Mouse (Mus musculus) 3T3-L1 (cell line): Measurements from ENCODE around the gene Unkl.
A peak's percentile ranks its signal among the peaks of the same experiment; 100 is the strongest.
"Not testable (repeated sequence)": the region's sequence is repeated elsewhere in the genome, so short reads cannot be mapped to it uniquely, and the experiment has no call there.

ENCODE experiments used
- DNase-seq: peaks from one replicate; pipeline ENCODE4 v3.0.0-alpha.2; 2015; ENCODE audit warnings: low read depth, low spot score

Unkl gene

DNA sequence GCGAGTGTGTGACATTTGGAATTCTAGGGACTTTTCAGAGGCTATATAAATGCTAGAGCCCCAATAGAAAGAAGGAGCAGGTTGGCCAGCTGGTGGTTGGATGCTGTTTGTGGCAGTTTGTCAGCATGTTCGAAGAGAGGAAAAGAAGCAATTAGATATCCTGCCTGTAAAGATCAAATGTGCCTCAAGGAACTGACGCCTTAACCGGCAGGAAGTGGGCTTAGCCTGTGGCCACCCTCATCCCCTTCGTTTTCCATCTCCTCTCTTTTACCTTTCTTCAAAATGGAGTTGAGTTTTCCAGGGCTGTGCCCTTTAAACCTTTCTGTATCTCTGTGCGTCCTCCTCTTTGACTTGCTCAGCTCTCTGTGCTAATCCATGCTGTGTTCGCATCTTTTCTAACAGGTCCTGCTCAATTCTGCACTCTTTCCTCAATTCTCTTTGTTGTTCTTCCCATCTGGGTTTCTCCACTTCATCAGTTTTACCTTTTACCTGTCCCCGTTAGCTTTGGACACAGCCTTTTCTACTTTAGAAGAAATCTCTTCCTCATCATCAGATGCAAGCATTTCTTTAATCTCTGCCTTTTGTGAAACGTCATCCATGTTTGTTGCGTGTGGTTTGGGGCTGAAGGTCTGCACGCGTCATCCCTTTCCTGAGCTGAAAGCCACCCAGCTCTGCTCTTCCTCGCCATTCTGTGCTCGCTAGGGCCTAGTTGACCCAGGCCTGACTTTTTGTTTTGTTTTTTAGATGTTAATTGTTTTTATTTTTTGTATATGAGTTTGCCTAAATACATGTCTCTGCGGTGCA lies 31.5 kb downstream of the Unkl start:
- no peak for DNase-seq

DNA sequence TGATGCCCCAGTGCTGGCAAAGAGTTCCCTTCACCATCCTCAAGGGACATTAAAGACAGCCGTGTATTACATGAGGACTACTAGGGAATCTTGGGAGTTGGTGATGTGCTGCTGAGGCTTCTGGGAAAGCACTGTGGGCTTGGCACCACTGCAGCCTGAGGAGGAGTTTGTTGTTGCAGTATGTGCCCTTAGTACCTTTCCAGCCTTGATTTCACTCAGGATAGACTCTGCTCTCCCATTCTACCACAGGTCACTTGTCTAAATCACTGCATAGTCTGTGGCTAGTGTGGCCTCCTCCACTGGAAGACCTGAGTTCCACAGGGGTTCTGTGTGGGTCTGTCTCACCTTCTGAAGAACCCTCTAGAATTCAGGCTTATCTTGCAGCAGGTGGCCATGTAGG lies 32.5 kb downstream of the Unkl start:
- DNase-seq, result no peak

DNA sequence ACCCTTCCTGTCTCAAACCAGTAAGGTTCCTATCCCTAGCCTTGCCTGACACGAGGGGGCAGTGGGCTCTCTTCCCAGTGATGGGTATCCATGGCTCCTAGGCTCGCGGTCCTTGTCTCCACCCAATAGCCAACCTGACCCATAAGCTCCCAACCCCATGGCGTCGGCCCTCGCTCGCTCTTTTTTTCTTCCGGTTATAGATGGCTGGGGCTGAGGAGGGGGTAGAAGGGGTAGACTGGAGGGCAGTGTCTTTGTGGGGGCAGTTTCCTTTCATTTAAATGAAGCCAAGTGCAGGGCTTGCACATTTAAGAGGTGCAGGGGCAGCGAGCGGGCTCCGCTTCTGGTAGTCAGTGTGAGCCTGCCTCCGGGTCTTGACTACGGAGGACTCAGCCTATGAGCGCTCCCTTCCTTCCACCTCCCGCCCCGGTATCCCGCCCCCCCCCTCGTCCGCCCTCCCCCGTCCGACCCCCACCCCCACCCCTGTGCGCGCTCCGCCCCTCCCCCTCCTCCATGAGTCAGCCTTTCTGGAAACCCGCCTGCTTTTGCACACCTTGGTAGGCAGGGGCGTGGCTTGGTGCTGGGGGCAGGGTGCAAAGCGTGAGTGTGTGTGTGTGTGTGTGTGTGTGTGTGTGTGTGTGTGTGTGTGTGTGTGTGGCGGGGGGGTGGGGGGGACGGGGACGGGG lies 33.8 kb downstream of the Unkl start:
- peak; percentile 57 for DNase-seq

DNA sequence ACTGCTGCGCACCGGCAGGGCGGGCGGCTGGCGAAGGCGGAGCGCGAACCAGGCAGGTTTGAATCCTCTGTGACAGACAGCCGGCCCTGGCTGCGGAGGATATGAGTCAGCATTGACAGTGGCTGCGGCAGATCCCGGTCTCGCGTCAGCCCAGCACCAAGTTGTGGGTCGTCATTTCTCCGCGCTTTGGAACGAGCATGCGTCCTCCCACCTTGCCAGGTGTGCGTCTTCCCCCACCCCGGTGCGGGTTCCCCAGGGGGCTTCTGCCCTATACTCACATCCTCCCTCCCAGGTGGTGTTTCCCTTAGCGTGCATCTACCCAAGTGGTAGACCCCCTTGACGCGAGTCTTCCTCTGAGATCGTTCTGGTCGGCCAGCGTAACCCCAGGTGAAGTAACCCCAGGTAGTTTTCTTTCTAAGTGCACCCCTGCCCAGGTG lies 34.3 kb downstream of the Unkl start:
- DNase-seq, result not testable (repeated sequence)

DNA sequence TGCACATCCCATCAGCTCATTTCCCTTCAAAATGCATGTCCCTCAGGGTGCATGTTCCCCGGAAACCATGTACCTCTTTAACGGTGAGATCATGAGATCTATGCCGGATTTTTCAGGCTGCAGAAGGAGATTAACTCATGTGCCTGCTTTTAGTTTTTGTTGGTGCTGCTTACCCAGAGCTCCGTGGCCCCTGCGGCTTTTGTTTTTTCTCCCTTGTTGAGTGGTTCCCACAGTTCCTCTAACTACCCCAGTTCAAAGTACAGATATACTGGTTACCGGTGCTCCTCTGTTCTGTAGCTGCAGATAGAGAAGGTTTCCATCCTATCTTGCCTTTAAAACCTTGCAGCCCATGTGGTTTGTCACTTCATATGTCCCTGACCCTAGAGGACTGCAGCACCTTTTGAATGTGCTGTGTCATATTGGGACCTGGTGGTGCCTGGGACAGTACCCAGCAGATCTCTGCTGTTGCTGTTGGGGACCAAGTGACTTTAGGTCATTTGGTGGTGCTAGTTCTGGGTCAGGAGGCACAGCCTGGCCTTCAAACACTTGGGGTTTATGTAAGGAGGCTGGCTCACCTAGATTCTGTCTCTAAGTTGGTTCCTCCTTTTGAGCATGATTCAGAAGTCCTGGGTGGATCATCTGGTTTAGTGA lies 34.9 kb downstream of the Unkl start:
- DNase-seq, result peak; percentile 10

DNA sequence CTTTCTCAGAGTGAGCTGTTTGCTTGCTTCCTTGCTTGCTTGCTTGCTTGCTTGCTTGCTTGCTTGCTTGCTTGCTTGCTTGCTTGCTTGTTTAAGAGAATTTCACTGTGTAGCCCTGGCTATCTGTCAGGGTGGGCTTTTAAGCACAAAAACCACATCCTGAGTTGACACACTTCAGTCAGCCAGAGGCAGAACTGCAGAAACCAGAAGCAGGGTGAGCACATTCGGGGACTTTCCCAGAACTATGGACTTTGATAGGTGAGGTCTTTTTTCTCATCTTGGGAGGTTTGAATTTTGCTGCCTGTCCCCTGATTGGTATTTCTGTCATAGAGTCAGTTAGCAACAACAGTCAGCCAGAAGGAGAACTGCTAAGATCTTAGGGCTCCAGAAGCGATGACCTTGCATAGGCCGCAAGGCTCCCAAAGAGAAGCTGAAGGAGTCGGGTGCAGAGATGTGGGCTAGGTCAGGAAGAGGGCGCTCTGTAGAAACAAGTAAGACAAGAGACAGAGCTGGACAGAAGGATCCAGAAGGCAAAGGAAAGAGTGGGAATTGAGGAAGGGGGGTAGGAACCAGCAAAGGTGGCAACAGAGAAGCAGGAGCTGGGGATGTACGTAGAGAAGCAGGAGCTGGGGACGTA lies 36.5 kb downstream of the Unkl start:
- DNase-seq, result no peak

DNA sequence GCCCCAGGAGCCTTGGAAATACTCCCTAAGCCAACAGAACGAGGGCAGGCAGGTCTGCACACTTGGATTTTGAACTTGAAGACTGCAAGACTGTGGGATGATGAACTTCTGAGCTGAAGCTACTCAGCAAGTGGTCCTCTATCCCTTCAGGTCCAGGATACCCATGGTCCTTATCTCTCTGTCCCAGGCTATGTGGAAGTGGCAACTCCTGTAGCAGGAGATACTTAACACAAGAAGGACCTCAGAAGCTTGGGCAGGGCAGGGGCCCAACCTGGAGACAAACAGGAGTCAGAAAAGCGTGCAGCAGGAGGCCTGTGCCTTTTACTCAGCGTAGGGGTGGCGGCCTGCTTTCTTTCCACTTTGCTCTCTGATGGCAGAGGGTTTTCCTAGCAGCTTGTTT lies 37.5 kb downstream of the Unkl start:
- no peak for DNase-seq

DNA sequence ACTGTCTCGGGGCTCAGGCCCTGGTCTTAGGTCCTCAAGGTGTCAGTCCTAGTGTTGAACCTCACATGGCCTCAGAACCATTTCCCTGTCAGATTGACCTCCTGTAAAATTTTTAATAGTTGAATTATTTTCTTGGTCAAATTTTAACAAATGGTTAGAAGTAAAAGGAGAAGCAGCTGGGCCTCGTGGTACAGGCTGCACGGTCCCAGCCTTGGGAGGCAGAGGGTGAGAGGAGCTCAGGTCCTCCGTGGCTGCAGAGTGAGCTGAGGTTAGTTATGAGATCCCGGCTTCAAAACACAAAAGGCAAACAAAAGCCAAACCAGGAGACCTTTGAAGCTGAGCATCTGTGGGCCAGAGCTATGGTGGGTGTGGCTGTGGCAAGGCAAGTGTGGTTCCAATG lies 39.8 kb downstream of the Unkl start:
- DNase-seq, result no peak

DNA sequence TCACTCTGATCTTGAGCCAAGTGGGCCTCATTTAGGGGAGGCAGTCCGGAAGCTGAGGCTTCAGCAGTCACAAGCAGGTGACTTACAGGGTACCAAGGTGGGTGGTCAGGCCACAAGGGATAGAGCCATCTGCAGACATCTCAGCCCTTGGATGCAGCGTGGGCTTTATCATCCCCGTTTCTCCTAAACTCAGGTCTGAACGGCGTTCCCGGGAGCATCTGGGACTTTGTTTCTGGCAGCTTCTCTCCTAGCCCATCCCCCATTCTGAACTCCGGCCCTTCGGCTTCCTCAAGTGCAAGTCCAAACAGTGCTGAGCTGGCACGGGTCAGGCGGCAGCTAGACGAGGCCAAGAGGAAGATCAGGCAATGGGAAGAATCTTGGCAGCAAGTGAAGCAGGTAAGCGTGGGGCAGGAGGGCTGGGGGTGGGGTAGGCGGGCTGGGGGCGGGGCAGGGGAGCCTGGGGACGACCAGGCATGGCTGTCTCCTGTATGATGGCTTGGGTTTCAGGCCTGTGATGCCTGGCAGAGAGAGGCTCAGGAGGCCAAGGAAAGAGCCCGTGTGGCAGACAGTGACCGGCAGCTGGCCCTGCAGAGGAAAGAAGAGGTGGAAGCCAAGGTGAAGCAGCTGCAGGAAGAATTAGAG lies 41.9 kb downstream of the Unkl start:
- not testable (repeated sequence) for DNase-seq

DNA sequence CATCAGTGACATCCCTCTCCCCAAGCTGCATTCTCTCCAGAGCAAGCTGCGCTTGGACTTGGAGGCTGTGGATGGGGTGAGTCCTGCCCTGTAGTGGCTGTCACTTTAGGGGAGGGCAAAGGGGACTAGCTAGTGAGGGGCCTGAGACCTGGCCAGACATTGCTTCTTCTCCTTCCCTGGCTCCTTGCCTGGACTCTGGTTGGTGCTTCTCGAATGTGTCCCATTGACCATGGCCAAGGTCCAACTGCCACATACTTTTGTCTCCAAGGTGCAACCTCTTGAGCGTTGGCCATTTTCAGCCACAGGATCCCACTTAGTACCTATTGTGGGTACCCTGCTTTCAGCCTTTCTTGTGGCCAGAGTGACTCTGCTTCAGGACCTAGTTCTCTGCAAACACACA lies 42.5 kb downstream of the Unkl start:
- DNase-seq, result no peak

DNA sequence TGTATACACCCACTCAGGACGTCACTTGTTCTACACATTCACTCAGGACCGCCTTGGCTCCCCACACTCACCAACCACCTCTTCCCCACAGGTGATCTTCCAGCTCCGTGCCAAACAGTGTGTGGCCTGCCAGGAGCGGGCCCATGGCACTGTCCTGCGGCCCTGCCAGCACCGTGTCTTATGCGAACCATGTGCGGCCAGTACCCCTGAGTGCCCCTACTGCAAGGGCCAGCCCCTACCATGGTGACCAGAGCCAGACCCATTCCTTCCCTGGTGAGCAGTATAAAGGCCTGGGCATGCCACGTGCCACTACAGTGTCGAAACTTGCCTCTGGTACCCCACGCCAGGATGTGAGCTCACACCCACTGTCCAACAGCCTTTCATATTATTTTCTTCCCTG lies 43.4 kb downstream of the Unkl start:
- not testable (repeated sequence) for DNase-seq

DNA sequence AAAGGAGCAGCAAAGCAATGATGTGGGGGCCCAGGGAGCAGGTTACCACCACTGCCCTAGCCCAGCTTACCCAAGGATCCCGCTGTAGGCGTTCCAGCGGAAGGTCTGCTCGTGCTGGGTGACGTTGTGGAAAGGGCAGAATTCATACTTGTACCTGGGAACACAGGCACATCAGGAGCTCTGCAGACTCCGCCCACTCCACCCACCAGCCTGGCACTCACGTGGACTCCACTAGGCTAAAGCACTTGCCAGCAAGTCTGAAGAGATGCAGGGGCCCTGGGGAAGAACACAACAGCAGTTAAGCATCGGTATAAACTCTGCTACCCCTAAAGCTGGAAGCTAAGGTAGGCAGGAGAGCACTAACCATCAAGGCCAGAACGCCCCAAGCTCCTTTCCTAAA lies 47.4 kb downstream of the Unkl start:
- no peak for DNase-seq

DNA sequence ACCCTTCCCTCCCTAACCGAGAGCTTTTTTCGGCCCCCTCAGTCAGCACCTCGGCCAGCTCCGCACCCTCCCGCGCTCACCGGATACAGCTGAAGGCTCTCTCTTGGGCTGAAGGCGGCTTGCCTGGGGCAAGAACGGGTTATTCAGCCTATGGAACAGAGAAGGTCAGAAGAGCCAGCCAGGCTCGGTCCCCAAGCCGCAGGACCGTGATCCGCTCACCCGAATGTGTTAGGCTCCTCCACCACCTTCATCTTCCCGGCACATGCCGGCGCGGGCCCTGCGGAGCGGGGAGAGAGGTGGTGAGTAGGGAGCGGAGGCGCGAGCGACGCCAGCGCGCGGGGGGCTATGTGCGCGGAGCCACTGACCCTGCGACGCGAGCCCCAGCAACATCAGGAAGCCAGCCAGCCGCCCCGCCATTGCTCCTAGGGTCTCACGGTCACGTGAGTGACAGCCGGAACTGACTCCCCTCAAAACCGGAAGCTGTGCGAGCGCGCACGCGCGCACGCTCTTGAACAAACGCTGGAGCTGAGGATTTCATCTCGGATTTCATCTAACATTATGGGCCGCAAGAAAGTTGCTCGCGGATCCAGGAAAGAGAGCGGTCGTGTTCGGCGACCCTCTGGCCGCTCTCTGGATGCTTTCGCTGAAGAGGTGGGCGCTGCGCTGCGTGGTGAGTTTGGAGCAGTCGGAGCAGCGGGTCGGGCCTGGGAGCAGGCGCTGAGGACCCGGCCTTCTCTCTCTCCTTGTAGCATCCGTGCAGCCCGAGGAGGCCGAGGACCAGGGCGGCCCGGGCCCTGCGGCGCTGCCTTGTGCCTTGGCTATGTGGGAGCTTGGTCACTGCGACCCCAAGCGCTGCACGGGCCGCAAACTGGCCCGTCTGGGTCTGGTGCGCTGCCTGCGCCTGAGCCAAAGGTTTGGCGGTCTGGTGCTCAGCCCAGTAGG lies 51.8 kb downstream of the Unkl start, which contains the start of the genes Gnptg and Tsr3:
TSS of gene Gnptg (minus strand) at position 430 of the 942 bp plus-strand sequence.
TSS of gene Tsr3 (plus strand) at position 476 of the 942 bp plus-strand sequence.
- DNase-seq, result peak; percentile 93

DNA sequence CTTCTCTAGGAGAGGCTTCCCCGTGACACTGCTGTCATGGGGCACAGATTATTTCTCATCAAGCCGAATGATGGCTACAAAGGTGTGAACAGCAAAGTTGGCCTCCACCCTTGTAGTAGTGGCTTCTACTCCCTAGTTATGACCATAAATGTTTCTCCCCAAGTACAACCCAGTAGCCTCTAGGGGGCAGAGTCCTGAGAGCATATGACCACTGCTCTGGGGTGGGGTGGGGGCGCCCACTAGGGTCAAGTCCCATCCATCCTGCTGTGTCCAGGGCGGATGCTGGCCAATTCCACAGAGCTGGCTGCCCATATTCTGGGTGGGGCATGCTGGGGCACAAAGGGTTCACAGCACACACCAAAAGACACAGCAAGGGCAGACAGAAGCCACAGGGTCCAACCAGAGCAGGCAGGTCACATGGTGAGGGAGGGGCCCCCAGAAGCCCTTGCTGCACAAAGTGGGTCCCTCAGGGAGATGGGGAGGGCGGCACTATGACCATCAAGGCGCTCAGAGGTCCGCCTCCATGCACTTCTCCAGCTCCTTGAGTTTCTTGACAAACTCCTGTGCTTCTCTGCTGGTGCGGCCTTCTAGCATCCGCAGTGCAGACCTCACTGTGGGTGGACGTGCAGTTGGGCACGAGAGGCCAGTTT lies 55.1 kb downstream of the Unkl start:
- DNase-seq, result peak; percentile 36

DNA sequence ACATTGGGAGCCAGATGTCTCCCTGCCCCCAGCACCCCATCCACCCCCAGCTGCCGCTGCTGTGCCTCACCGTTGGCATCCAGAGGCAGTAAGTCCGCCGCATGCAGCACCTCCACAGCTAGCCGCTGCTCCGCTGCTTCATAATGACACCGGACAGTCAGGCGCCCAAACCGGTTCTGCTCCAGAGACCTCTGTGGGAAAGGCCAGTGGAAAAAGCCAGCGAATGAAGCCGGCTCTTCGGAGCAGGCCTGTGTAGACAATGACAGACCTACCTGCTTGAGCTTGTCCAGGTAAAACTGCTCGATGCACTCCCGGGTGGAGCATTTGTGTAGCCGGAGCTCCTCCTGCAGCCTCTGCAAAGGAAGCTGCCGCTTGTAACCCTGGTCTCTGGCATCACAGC lies 56.0 kb downstream of the Unkl start:
- DNase-seq, result no peak

DNA sequence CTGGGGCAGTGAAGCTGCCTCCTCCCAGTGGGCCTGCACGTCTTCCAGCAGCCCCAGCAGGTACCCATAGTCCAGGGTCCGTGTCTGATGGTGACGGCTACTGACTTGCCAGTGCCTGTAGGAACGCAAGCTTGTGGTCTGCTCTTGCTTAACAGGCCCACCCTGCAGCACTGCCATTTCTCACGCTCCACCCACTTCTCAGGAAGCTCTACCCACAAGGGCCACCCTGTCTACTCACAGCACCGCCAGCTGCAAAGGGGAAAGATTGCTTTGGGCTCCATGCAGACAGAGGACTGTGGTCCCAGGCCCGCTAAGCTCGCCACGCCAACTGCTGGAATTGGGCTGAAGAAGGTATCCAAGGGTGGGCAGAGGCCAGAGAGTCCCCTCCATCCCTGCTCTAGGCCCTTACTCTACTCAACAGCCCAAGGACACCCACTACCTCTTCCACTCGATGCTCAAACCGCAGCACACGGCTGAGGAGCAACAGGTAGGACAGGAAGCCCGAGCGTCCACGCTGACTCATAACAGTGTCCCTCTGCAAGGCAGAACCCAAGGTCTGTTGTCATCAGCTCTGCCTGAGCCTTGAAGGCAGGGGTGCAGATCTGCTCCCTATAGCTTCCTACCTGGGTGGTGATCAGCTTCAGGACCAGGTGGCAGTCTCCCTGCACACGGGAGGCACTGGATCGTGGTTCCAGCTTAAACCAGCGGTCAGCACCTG lies 60.0 kb downstream of the Unkl start:
- DNase-seq, result no peak

DNA sequence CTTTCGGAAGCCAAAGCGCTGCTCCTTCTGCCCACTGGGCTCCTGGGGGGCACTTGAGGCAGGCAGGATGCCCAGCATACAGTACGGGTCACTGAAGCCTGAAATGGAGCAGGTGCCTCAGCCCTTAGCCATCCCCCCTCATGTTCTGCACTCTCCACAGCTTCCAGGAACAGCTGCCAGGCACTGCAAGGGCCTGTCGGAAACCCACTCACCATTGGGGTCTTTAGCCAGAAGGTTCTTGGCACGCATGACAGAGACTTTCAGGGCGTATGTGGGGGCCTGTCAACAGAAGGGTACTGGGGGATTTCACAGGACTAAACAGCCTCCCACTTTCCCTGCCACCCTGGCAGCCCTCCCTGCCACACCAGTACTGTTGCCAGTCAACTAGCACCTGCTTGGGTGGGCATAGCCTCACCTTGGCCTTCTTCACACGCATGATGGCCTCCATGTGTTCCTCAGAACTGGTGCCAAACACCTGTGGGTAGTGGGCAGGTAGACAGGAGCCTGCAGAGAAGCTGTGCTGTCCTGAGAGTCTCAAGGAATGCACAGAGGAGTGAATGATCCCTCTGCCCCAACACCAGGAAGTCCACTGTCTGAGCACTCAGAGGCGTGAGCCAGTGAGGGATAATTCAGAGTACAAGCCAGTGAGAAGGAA lies 62.1 kb downstream of the Unkl start:
- no peak for DNase-seq

DNA sequence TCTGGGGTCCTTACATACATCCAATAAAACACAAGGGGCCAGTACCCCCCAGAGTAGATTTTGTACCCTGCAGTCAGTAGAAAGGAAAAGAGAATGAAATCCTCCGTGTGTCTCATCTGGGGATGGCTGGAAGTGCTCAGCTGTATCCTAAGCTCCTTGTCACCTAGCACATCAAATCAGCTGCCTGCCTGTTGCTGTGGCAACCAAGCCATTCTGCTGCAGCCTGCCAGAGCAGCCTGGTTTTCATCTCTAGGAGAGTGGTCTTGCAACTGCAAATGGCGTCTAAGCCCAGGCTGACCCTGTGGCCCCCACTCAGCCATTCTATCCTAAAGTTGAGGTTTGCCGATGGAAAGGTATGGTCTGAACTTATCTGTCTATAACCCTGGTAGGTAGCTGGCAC lies 64.4 kb downstream of the Unkl start:
- no peak for DNase-seq

DNA sequence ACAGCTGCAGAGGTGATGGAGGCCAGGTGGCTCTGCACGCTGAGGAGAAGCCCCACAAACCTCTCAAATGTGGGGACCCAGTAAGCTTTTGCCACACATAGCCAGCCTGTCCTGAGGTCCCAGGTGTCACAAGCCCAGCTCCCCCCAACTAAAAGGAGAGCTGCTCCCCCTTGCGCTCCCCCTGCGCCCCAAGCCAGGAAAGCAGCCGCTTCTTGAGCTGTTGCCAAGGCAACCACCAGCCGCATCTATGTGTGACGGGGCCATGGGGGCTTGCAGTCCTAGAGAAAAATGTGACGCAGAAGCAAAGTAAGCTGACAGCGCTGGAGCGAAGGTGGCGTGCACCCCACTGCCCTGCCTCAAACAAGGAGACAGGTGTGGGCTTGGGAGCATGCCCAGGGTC lies 65.6 kb downstream of the Unkl start:
- no peak for DNase-seq
